Mouse (Mus musculus) neural tube, embryonic 12.5 days (tissue): ENCODE measurements around the gene Atl2. TPM values are rescaled to one million over a fixed set of nuclear protein-coding genes. Genes with fewer than 3 reads are reported as not detected.

Experiments used
- ATAC-seq: fragments of 200-750 bp; cut with Nextera tagmentation; 2 replicates; pipeline ENCODE4 v1.8.0; 2017; ENCODE audit warnings: low read depth, mild to moderate bottlenecking, moderate TSS enrichment, moderate library complexity; ENCODE audit not compliant: low FRiP score
- H3K27ac ChIP-seq: fragments of 300-500 bp; sonication (generic); 2 replicates; pipeline ENCODE4 v1.5.1; 2016
- H3K27me3 ChIP-seq: fragments of 300-500 bp; sonication (generic); replicated peaks from 2 replicates; pipeline ENCODE4 v1.6.1; 2016; ENCODE audit warnings: mild to moderate bottlenecking
- H3K36me3 ChIP-seq: fragments of 300-500 bp; sonication (generic); 2 replicates; pipeline ENCODE4 v1.6.1; 2016; ENCODE audit warnings: mild to moderate bottlenecking
- H3K4me1 ChIP-seq: fragments of 300-500 bp; sonication (generic); 2 replicates; pipeline ENCODE4 v1.6.1; 2016
- H3K4me2 ChIP-seq: fragments of 300-500 bp; sonication (generic); replicated peaks from 2 replicates; pipeline ENCODE4 v1.6.1; 2016; ENCODE audit warnings: mild to moderate bottlenecking
- H3K4me3 ChIP-seq: fragments of 300-500 bp; sonication (generic); 2 replicates; pipeline ENCODE4 v1.5.1; 2016
- H3K9ac ChIP-seq: fragments of 300-500 bp; sonication (generic); 2 replicates; pipeline ENCODE4 v1.6.1; 2016; ENCODE audit warnings: mild to moderate bottlenecking
- H3K9me3 ChIP-seq: fragments of 300-500 bp; sonication (generic); 2 replicates; pipeline ENCODE4 v1.6.1; 2016; ENCODE audit warnings: mild to moderate bottlenecking
- WGBS: fragments of 180-500 bp; shearing (Covaris S2); methylation state at CpG from one replicate; pipeline ENCODE4 v1.1.7; 2016; 5-methylcytosine and 5-hydroxymethylcytosine counted together
- polyA plus RNA-seq: library from polyadenylated mRNA; unstranded; fragments of >200 nt; fragmentation: Nextera tagmentation; extraction: Ambion mirVana; gene quantifications from 2 replicates; pipeline ENCODE4 v1.2.1, GENCODE M21; 2016

Atl2 gene
- 37.0 and 39.2 TPM in 2 replicates for polyA plus RNA-seq

DNA sequence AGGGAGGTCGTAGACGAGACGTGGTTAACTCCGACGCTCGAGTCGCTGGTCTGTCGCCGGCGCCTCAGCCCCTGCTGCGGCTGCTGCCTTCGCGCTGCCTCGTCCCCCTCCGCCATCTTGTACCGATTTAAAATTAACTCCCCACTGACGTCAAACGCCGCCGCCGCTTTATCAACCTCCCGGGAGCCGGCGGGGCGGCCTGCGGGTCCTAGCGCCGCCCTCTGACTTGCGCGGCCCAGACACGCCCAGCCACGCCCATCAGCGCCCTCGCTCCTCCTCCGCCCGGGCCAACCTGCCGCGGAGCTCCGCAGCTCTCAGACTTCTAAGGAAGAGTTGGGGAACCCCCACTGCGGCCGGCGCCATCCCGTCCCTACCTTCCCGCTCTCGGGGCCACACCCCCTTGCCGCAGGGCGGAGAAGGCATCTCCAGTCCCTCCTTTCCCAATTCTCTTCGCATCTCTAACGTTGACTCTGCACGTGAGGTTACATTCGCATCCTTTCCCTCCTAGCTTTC is at the start of gene Atl2:
Gene Atl2 (minus strand): TSS at position 213 of the 513 bp plus-strand sequence.
- Histone ChIP-seq H3K36me3 (no peaks in the 10 kb centered on the region), H3K9me3 (no peaks in the 10 kb centered on the region), H3K4me2 (peak within 1 kb of the TSS; percentile 90), H3K4me3 (peak within 1 kb of the TSS; percentile 99), H3K27me3 (no peaks in the 10 kb centered on the region; the same call in 1 of the 2 replicates), H3K27ac (peak within 1 kb of the TSS; percentile 86), H3K9ac (peak within 1 kb of the TSS; percentile 94), H3K4me1 (peaks cover 30% of the 10 kb centered on the region)
- WGBS, result under 1% methylated on average over 51 of the region's 51 CpGs
- peak; percentile 94 for ATAC-seq

DNA sequence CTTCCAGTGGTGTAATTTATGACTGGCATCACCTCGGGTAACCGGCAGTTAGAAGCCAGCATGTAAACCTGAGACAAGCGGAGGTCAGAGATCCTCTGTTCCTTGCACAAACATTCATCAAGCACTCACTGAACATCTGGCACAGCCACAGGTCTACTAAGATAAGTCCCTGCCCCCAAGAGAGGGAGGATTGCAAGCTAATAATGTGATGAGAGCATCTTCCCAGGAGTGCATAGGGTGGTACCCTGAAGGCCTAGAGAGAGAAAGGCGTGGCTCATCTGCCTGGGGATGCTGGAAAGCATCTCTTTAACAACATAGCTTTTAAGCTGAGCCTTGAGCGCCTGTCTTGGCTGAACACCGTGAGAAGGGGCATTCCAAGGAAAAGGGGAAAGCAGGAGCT is 48.9 kb upstream of the Atl2 start:
- Histone ChIP-seq H3K27me3 (no peaks in the 10 kb centered on the region), H3K4me1 (peaks cover 5% of the 10 kb centered on the region; the same call in 1 of the 2 replicates), H3K9me3 (no peaks in the 10 kb centered on the region), H3K27ac (no peak overlapping the region), H3K9ac (no peak overlapping the region), H3K4me3 (no peak overlapping the region), H3K36me3 (no peaks in the 10 kb centered on the region), H3K4me2 (no peak overlapping the region)
- 65% methylated on average over 6 of the region's 6 CpGs for WGBS
- ATAC-seq, result no peak

DNA sequence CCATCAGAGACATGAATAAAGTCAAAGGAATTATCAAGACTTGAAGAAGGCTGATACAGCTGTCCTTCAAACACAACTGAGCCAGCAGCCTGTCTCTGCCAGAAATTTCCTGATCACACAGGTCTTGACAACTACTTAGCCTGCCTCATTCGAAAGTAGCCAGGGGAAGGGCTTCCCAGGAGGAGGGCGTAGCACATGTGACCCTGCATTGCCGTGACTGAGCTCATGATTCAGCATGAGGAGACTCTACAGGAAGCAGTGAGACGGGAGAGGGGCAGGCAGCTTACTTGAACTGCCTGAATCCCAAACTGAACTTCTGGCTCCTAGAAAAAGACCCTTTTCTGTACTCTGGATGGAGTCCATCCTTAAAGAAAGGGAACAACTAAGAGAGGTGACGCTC is 46.5 kb upstream of the Atl2 start:
- Histone ChIP-seq H3K4me1 (no peaks in the 10 kb centered on the region), H3K4me2 (no peak overlapping the region), H3K36me3 (no peaks in the 10 kb centered on the region), H3K27me3 (no peaks in the 10 kb centered on the region), H3K4me3 (no peak overlapping the region), H3K27ac (no peak overlapping the region), H3K9ac (no peak overlapping the region), H3K9me3 (no peaks in the 10 kb centered on the region)
- no peak for ATAC-seq
- WGBS, result 76% methylated on average over 5 of the region's 5 CpGs

DNA sequence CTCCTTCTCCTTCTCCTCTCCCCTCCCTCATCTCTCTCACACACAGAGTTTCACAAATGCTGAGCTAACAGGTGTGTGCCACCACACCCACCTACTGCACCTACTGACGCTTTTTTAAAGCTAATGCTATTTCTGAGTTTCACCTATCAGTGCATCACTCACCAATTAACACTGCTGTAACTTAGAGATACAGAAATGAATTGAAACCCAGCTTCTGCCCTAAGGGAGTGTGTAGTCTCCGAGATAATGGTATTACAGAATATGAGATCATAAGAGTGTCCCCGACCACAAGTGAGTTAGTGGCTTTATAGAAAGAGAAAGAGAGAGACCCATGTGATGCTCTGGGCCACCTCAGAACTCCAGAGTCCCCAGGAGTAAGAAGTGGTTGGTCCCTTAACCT is 43.2 kb upstream of the Atl2 start:
- no peak for ATAC-seq
- H3K4me1 ChIP-seq, result no peaks in the 10 kb centered on the region
- no peaks in the 10 kb centered on the region for H3K36me3 ChIP-seq
- H3K9me3 ChIP-seq, result no peaks in the 10 kb centered on the region
- H3K27me3 ChIP-seq, result no peaks in the 10 kb centered on the region
- 77% methylated on average over 3 of the region's 3 CpGs for WGBS
- no peak overlapping the region for H3K27ac ChIP-seq
- no peak overlapping the region for H3K4me3 ChIP-seq
- no peak overlapping the region for H3K4me2 ChIP-seq
- H3K9ac ChIP-seq, result no peak overlapping the region

DNA sequence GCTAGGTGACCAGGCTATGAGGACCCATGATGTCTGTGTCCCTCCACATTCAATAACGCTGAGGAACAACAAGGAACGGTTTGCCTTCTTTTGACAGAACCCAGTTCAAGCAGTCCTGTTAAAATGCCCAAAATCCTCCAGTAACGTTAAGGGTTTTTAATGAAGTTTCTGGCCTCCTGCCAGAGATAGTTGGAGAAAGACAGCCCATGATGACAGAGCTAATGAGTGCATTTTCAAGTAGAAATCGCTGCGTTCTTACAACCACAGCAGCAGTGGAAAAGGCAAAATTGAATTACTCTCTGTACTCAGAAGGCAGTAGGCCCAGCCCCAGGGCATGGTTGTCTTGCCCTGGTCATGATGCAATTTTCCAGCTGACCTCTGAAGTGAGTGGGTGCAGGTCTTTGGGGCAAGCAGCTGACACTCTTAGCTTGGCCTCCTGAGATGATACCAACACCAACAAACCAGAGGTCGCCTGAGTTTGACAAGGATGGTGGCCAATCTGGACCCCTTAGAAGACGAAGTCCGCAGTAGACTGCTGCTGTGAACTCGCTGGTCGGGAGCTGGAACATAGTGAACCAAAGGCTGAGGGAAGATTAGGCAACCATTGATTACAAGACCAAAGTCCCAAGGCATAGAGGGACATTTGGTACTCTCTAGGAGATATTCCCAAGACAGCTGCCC is 42.1 kb upstream of the Atl2 start:
- H3K36me3 ChIP-seq, result no peaks in the 10 kb centered on the region
- H3K27ac ChIP-seq, result no peak overlapping the region
- no peaks in the 10 kb centered on the region for H3K4me1 ChIP-seq
- ATAC-seq, result no peak
- H3K4me3 ChIP-seq, result no peak overlapping the region
- H3K27me3 ChIP-seq, result no peaks in the 10 kb centered on the region
- H3K4me2 ChIP-seq, result no peak overlapping the region
- 87% methylated on average over 10 of the region's 10 CpGs for WGBS
- no peak overlapping the region for H3K9ac ChIP-seq
- H3K9me3 ChIP-seq, result no peaks in the 10 kb centered on the region

DNA sequence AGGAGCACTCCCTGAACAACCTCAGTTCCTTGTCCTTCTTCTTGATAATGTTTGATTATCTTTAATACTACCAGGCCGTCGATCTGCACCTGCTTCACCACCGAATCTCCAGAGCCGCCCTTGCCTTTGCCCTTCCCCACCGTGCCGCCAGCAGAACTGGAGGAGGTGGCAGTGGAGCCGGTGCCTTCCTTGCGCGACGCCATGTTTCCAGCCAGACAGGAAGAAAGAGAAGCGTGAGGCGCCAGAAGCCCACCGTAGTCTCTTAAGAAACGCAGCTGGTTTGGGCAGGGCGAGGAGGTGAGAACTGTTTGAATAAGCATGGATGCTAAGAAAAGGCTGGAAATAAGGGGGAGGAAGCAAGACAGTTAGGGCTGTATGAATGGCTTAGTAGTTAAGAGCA is 38.4 kb upstream of the Atl2 start:
- Histone ChIP-seq H3K9me3 (no peaks in the 10 kb centered on the region), H3K9ac (no peak overlapping the region), H3K27me3 (no peaks in the 10 kb centered on the region), H3K4me2 (no peak overlapping the region), H3K27ac (no peak overlapping the region), H3K36me3 (no peaks in the 10 kb centered on the region), H3K4me1 (no peaks in the 10 kb centered on the region), H3K4me3 (no peak overlapping the region)
- no peak for ATAC-seq
- WGBS, result 93% methylated on average over 15 of the region's 15 CpGs

DNA sequence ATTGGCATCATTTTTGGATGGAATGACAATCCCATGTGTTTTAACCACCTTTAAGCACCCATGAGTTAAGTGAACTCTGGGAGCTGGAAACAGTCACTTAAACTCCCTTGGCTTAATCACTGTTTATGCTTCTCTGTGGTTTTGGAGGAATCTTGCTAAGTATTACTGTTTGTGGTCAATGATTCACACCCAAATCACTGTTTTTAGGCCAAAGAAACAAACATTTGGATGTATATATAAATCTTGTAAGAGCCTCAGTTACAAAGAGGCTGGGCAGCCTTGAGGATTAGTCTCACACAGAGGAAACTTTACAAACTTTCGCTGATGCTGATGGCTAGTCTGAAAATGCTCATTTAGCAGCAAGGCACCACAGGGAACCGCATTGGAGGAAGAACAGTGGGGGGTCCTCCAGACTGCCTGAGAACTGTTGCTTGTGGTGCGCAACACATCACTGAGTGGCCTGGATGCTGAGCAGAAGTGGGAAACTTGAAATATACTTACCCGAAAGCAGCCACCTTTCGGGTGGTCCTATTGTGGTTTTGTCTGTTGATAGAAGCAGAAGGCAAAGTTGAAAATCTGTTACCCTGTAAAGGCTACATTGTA is 36.9 kb upstream of the Atl2 start:
- H3K36me3 ChIP-seq, result no peaks in the 10 kb centered on the region
- 49% methylated on average over 5 of the region's 5 CpGs for WGBS

DNA sequence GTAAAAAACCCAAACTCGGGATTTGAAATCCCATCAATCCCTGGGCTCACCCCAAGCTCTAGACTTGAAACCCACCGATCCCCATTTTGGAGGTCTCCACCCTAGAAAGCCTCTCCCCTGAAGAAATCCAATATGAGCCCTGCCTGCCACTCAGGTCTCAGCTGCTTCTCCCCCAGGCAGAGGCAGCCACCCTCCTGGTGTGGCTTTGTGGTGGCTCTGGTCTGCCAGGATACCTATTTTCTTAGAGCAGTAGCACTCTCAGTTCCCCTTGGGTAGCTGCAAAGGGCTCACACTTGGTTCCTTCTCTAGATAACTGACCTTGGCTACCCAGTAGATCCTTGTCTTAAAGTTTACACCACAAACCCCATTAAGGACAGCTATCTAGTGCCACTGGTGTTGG is 31.2 kb upstream of the Atl2 start:
- Histone ChIP-seq H3K9ac (no peak overlapping the region), H3K27ac (no peak overlapping the region), H3K4me2 (no peak overlapping the region), H3K4me3 (no peak overlapping the region), H3K27me3 (no peaks in the 10 kb centered on the region), H3K36me3 (no peaks in the 10 kb centered on the region), H3K4me1 (no peaks in the 10 kb centered on the region), H3K9me3 (no peaks in the 10 kb centered on the region)
- ATAC-seq, result no peak
- 92% methylated on average over 2 of the region's 2 CpGs for WGBS

More for the DNA sequence above, 36.9 kb upstream of the Atl2 start:
- Histone ChIP-seq H3K4me1 (no peaks in the 10 kb centered on the region), H3K27ac (no peak overlapping the region), H3K9me3 (no peaks in the 10 kb centered on the region), H3K9ac (no peak overlapping the region), H3K27me3 (no peaks in the 10 kb centered on the region), H3K4me3 (no peak overlapping the region), H3K4me2 (no peak overlapping the region)
- no peak for ATAC-seq

DNA sequence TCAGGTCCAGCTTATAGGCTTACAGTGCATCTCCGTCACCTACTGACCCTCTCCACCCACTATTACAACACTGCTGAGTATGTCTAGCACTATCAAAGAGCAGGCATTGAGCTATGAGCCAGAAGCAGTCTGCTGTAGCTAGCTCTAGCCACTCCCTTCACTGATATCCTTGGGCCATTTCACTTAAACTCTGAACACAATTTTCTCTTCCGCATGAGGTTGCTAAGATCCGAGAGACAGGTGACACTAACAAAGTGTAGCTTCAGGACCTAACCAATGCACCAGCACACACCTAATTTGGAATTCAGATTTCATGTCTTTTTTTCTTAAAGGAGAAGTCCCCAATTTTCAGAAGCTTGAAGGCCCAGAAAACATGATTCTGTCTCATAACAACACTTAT is 30.6 kb upstream of the Atl2 start:
- Histone ChIP-seq H3K4me3 (no peak overlapping the region), H3K9ac (no peak overlapping the region), H3K36me3 (no peaks in the 10 kb centered on the region), H3K27ac (no peak overlapping the region), H3K4me1 (no peaks in the 10 kb centered on the region), H3K27me3 (no peaks in the 10 kb centered on the region), H3K4me2 (no peak overlapping the region), H3K9me3 (no peaks in the 10 kb centered on the region)
- no peak for ATAC-seq
- WGBS, result 86% methylated on average over 3 of the region's 3 CpGs

DNA sequence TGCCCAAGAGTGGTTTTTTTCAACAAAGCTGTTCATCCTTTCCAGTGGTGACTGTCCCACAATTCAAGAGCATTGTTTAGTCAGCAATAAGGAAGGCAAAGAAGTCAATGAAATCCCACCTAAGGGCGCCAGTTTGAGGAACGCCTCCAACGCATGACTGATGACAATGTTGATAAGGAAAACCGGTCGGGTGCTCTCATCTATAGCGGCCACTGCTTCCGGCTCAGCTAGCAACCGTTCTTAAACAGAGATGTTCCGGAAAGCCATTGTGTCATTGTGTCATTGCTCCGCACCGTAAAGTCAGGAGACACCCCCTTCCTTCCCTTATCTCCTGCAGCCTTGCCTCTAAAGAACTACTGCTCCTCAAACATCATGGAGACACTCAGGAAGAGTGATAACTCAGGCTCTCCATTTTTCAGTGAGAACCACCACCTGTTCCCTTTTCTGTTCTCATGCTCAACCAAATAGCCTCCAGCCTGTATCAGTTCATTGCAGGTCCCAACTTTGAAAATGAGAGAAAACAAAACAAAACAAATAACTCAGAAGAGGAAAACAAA is 30.0 kb upstream of the Atl2 start:
- no peak for ATAC-seq
- Histone ChIP-seq H3K9me3 (no peaks in the 10 kb centered on the region), H3K36me3 (no peaks in the 10 kb centered on the region), H3K4me3 (no peak overlapping the region), H3K27me3 (no peaks in the 10 kb centered on the region), H3K9ac (no peak overlapping the region), H3K4me2 (no peak overlapping the region), H3K4me1 (no peaks in the 10 kb centered on the region), H3K27ac (no peak overlapping the region)
- WGBS, result 89% methylated on average over 11 of the region's 11 CpGs

DNA sequence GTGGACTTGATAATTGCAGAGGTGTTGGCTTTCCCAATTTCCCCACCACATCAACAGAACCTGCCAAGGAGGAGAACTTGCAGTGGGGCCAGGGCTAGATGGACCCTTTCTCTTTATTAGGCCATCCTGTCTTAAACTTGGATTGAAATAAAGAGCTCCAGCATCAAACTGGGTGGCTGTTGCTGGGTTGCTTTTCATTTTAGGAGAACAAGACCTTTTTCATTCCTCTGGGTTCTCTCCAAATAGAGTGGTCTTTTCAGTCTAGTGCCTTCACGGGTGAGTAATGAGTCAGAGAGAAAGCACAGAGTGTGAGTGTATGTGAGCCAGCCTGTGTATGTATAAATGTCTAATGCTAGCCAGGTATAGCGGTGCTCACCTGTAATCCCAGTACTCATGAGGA is 24.4 kb upstream of the Atl2 start:
- H3K9me3 ChIP-seq, result no peaks in the 10 kb centered on the region
- no peaks in the 10 kb centered on the region for H3K4me1 ChIP-seq
- H3K9ac ChIP-seq, result no peak overlapping the region
- no peaks in the 10 kb centered on the region for H3K27me3 ChIP-seq
- H3K27ac ChIP-seq, result no peak overlapping the region
- ATAC-seq, result no peak
- H3K4me3 ChIP-seq, result no peak overlapping the region
- no peak overlapping the region for H3K4me2 ChIP-seq
- WGBS, result 85% methylated on average over 2 of the region's 2 CpGs
- no peaks in the 10 kb centered on the region for H3K36me3 ChIP-seq

DNA sequence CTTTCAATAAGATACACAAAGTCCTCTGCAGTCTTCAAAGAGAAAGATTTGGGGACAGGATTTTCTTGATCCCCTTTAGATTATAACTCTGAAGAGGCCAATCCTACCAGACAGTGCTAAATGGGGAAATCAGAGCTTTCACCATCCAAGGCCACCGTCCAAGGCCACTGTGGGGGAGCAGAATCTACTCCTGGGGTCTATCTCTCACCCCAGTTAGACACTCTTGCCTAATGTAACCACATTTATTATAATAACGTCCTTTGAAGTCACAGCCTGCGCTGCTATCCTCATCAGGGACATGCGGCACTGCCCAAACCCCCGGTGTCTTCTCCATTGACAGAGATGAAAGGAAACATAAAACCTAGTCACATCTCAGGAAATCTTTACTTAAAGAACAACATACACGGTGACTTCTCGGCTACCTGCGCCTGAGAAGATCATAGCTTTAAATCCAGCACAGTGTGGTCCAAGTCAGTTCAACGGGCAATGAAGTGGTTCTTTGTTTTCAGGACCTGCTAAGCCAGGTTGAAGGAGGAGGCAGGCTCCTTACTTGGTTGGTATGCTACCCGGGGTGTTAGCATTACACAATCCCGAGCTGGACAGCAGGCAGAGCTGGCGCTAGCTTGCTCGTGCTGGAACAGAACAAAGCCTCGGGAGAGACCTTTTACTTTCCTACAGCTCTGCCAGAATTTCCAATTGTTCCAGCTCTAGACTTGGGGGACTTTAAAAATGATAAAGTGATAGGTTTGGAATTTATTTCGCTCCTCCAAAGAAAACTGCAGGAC is 23.8 kb upstream of the Atl2 start:
- 68% methylated on average over 15 of the region's 15 CpGs for WGBS
- Histone ChIP-seq H3K36me3 (no peaks in the 10 kb centered on the region), H3K27me3 (no peaks in the 10 kb centered on the region), H3K27ac (no peak overlapping the region), H3K4me3 (no peak overlapping the region), H3K4me1 (no peaks in the 10 kb centered on the region), H3K9me3 (no peaks in the 10 kb centered on the region), H3K4me2 (no peak overlapping the region), H3K9ac (no peak overlapping the region)
- ATAC-seq, result no peak
